Mouse (Mus musculus) right cerebral cortex, adult 18-20 months (tissue): ENCODE data around the gene Oas1f.
"Not testable (repeated sequence)": the region's sequence is repeated elsewhere in the genome, so short reads cannot be mapped to it uniquely, and the experiment has no call there.

Source experiments
- DNase-seq: peaks from one replicate; pipeline ENCODE4 v3.0.0; 2022; ENCODE audit warnings: mixed read lengths

Gene Oas1f

GRCm38 (mm10) chr5:120847067-120847466, at the start of gene Oas1f:
Gene Oas1f, plus strand, starts transcription at chr5:120847367.
- no peak for DNase-seq

GRCm38 (mm10) chr5:120798147-120798546, 49.0 kb upstream of the Oas1f start:
- not testable (repeated sequence) for DNase-seq

- DNase-seq, result not testable (repeated sequence)
Measured at GRCm38 (mm10) chr5:120798943-120799342, 48.2 kb upstream of the Oas1f start.

- DNase-seq, result no peak
Measured at GRCm38 (mm10) chr5:120803596-120803995, 43.6 kb upstream of the Oas1f start.

- peak; percentile 19 for DNase-seq
Measured at GRCm38 (mm10) chr5:120806458-120806857, 40.7 kb upstream of the Oas1f start.

- no peak for DNase-seq
Measured at GRCm38 (mm10) chr5:120809171-120809570, 38.0 kb upstream of the Oas1f start.

GRCm38 (mm10) chr5:120811951-120812819, 35.0 kb upstream of the Oas1f start, which contains the start of gene Oas1c:
Gene Oas1c, minus strand, starts transcription at chr5:120812514.
- DNase-seq, result peak; percentile 85

- no peak for DNase-seq
Measured at GRCm38 (mm10) chr5:120813023-120813422, 34.1 kb upstream of the Oas1f start.

- no peak for DNase-seq
Measured at GRCm38 (mm10) chr5:120815949-120816348, 31.2 kb upstream of the Oas1f start.

- no peak for DNase-seq
Measured at GRCm38 (mm10) chr5:120818999-120819398, 28.2 kb upstream of the Oas1f start.

GRCm38 (mm10) chr5:120831031-120831430, 16.1 kb upstream of the Oas1f start:
- DNase-seq, result no peak

GRCm38 (mm10) chr5:120833335-120834280, 13.6 kb upstream of the Oas1f start:
- DNase-seq, result no peak

GRCm38 (mm10) chr5:120836731-120837585, 10.2 kb upstream of the Oas1f start:
- no peak for DNase-seq

- DNase-seq, result no peak
Measured at GRCm38 (mm10) chr5:120844713-120845112, 2.5 kb upstream of the Oas1f start.

GRCm38 (mm10) chr5:120849601-120850136, 2.5 kb downstream of the Oas1f start:
- peak; percentile 12 for DNase-seq

- peak; percentile 13 for DNase-seq
Measured at GRCm38 (mm10) chr5:120859241-120859640, 12.1 kb downstream of the Oas1f start.

- DNase-seq, result no peak
Measured at GRCm38 (mm10) chr5:120861121-120861520, 14.0 kb downstream of the Oas1f start, which contains the start of gene Oas1h. Gene Oas1h, plus strand, starts transcription at chr5:120861421.

GRCm38 (mm10) chr5:120865336-120865860, 18.2 kb downstream of the Oas1f start:
- no peak for DNase-seq

GRCm38 (mm10) chr5:120869436-120870015, 22.4 kb downstream of the Oas1f start:
- DNase-seq, result no peak

GRCm38 (mm10) chr5:120870081-120870480, 22.9 kb downstream of the Oas1f start:
- no peak for DNase-seq

- DNase-seq, result peak; percentile 5
Measured at GRCm38 (mm10) chr5:120870782-120871181, 23.6 kb downstream of the Oas1f start.
